Mouse (Mus musculus) cerebellum, adult 8-10 months (tissue): ENCODE measurements around the gene Eml2.

Source experiments
- DNase-seq: peaks from one replicate; pipeline ENCODE4 v3.0.0; 2022

The Eml2 gene

GRCm38 (mm10) chr7:19163752-19164151 is 12.5 kb upstream of the Eml2 start:
- DNase-seq, result no peak

GRCm38 (mm10) chr7:19164189-19164588 is 12.0 kb upstream of the Eml2 start:
- DNase-seq, result no peak

- no peak for DNase-seq
Measured at GRCm38 (mm10) chr7:19164978-19165377, 11.2 kb upstream of the Eml2 start.

DNA sequence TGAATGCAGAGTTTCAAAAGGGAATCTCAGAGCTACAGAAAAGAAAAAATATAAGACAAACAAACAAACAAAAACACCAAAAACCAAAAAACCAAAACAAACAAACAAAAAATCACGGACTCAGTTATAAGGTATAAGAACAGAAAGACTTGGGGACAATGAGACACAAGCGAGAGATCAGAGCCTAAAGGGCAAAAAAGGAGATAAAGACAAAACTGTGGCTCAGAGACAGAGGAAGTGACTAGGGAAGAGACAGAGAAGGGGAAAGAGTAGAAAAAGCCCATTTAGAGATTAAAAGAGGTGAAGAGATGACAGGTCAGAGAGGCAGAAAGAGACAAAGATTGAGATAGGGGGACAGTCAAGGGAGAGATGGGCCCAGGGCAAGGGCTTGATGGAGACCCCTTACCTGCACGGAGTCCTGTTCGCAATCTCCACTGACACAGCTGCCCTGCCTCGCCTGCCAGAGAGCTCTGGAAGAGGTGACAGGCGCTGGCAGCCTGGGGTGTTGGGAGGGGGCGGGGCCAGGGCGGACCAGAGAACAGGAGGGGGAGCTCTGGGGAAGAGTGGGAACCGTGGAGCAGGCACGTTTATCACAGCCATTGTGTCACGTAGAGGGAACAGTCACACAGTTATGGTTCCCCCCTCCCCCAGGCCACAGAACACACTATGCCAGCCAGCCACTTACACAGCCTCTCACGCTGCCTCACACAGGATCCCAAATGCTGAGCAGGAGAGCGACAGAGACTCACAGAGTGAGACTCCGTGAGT is 10.4 kb upstream of the Eml2 start, which contains the start of gene Gipr:
Gipr (minus strand) TSS at position 472 of the 768 bp plus-strand sequence.
- DNase-seq, result no peak

GRCm38 (mm10) chr7:19166990-19167389 is 9.2 kb upstream of the Eml2 start:
- no peak for DNase-seq

- no peak for DNase-seq
Measured at GRCm38 (mm10) chr7:19169506-19169905, 6.7 kb upstream of the Eml2 start.

DNA sequence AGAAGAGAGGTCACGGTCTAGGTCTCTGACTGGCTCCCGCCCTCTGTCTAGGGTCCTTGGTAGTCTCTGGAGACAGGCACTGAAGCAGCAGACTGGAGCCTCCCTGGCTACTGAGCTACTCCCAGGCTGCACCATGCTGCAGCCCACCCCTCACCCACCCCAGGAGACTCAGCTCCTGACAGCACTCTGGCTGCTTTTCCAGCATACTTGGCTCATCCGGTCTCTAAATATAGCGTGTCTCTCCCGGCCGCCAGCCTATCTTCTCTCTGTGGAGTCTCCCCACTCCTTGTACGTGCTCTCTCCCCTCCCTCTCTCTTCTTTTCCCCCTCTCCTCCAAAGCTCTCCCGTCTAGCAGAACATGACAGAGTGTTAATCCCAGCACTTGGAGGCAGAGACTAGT is 6.1 kb upstream of the Eml2 start:
- no peak for DNase-seq

DNA sequence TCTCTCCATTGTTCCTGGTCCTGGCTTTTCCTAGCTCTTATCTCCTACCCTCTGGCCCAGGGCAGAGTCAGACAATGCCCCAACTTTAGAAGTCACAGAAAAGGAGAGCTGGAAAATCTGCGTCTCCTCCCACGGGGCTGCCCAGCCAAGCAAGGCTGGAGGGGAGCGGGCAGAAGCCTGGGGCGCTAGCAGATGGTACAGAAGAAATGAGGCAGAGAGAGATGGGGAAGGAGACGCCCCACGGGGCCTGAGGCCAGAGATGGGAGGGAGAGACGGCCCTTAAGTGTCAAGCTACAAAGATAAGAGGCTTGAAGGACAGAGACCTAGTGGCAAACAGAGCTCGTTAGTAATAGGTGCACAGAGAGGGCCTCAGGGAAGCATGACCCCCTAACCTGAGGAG is 4.4 kb upstream of the Eml2 start:
- DNase-seq, result peak; percentile 46

- DNase-seq, result peak; percentile 67
Measured at GRCm38 (mm10) chr7:19172874-19173273, 3.3 kb upstream of the Eml2 start.

GRCm38 (mm10) chr7:19176516-19176947 is 311 bp downstream of the Eml2 start:
- no peak for DNase-seq

- peak; percentile 39 for DNase-seq
Measured at GRCm38 (mm10) chr7:19177216-19177615, 995 bp downstream of the Eml2 start.

- no peak for DNase-seq
Measured at GRCm38 (mm10) chr7:19178035-19178434, 1.8 kb downstream of the Eml2 start.

GRCm38 (mm10) chr7:19178443-19179092 is 2.3 kb downstream of the Eml2 start:
- DNase-seq, result peak; percentile 89

GRCm38 (mm10) chr7:19179173-19179572 is 3.0 kb downstream of the Eml2 start:
- DNase-seq, result peak; percentile 50

DNA sequence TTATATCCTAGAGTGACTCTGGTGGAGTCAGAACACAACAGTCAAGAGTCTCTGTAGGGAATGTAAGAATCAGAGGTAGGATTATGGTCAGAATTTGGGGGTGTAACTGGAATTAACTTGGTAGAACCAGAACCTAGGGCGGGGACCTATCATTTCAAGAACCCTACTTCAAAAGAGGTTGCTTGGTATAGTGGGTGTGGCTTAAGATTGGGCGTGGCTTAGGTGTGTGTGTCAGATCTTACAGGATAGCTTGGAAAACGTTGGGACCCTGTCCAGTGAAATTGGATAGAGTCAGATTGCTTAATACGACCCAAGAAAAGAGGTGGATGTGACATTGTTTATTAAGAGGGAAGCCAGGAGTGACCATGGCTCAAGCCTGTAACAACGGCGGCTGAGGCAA is 3.7 kb downstream of the Eml2 start:
- no peak for DNase-seq

GRCm38 (mm10) chr7:19180862-19181429 is 4.7 kb downstream of the Eml2 start:
- DNase-seq, result no peak

GRCm38 (mm10) chr7:19184250-19184649 is 8.0 kb downstream of the Eml2 start:
- DNase-seq, result no peak

GRCm38 (mm10) chr7:19184758-19185157 is 8.5 kb downstream of the Eml2 start:
- no peak for DNase-seq

GRCm38 (mm10) chr7:19194676-19195075 is 18.5 kb downstream of the Eml2 start:
- DNase-seq, result no peak

GRCm38 (mm10) chr7:19196676-19197075 is 20.5 kb downstream of the Eml2 start:
- peak; percentile 44 for DNase-seq

- DNase-seq, result no peak
Measured at GRCm38 (mm10) chr7:19197985-19198384, 21.8 kb downstream of the Eml2 start.

GRCm38 (mm10) chr7:19201660-19202059 is 25.4 kb downstream of the Eml2 start:
- no peak for DNase-seq

DNA sequence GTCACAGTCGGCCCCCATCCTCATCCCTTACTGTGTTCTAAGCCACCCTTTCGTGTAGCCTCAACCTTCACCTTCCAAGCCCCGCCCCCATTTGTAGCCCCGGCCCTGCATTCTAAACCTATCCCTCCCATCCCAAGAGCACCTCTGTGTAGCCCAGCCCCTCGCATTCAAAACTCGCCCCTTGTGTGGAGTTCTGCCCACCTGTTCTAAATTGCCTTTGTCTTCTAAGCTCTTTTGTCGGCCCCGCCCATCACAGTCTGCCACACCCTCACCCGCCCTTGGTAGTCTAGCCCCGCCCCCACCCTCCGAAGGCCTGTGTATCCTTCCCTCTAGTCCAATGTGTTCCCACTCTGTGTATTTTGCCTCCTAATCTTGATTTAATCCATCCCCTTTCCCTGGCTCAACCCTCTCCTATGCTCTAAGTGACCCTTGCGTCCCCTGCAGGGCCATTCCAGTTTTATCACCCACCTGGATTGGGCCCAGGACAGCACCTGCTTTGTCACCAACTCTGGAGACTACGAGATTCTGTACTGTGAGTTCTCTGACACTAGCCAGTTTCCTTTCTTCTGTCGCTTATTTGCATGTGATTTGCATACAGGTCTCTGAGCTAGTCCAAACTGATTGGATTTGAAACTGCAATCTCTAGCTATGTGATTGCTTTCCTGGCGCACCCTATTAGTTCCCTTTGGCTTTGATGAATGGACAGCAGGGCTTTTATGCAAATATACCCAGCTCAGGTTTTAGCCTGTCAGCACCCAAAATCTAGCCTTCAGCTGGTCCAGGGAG is 26.0 kb downstream of the Eml2 start:
- no peak for DNase-seq
